Mouse (Mus musculus): Measurements from ENCODE around the gene Klhl31.
A peak's percentile ranks its signal among the peaks of the same experiment; 100 is the strongest.

Gene Klhl31

DNA sequence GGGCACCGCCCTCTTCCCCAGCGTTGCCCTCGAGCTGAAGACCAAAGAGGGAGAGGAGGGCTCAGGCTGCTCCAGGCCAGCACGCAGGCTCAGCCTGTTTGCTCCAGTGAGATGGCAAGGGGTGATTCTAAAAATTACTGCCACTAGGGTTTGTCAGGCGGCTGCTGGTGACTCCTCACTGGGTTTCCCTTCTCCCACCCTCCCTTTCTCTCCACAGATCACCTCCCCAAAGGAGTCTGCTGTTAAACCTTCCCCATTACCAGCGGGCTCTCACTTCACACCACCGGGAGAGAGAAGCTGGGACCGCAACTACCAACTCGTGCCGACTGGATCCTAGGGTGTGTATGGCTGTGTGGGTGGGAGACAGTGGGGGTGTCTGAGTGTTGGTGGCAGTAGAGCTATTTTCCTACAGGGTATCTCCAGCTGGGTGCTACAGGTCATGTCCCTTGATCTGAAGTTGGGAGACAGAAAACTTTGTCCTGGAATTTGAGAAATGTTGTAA, at the start of gene Klhl31:
Klhl31 (plus strand) TSS at position 51 of the 502 bp plus-strand sequence.
- no peak for DNase-seq

DNA sequence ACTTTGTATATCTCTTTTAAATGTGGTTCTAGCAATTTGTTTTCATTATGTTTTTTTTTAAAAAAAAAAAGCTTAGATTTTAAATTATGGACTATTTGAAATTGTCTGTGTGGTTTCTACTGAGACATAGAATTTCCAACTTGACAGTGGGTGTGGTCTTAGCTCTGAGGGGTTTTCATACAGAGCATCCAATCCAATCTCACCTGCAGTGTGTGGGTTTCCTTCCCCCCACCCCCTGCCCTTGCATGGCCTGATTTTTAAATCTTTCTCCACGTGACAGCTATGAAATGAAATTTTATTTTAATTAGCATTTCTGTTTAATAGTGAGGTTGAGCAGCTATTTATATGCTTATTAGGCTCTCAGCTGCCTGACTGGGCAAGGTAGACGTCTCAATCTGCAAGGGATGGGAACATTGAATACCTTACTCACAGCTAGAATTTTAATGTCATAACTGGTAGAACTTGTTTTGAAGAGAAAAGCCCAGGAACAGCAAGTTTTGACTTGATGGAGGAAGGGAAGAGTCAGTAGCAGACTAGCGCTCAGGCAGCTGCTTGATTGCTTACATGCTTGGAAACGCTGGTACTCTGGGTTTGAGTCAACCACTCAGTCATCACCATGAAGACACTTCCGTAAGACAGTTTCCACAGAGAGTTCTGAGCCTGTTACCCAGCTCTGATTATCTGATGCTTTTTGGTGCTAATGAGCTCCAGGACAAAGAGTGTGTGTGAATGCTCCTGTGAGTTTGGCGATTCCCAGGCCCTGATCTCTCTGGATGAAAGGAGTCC, 49.3 kb upstream of the Klhl31 start:
- DNase-seq: no peak

DNA sequence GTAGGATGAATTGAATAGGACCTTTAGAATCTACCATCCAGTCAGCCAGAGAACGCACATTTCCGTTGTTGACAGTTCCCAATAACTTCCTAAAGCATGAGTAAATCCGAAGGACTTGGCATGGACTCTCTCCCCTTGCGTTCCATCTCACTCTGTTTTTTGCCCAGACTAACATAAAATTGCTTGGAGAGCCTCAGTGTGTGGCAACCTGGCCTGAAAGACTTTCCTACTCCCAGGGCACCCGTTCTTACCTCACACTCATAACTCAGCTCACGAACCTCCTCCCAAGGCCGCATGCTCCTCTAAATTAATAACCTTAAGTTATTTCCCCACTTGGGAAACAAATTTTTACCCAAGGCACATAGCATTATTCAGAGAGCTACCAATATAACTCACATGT, 48.7 kb upstream of the Klhl31 start:
- DNase-seq: no peak

DNA sequence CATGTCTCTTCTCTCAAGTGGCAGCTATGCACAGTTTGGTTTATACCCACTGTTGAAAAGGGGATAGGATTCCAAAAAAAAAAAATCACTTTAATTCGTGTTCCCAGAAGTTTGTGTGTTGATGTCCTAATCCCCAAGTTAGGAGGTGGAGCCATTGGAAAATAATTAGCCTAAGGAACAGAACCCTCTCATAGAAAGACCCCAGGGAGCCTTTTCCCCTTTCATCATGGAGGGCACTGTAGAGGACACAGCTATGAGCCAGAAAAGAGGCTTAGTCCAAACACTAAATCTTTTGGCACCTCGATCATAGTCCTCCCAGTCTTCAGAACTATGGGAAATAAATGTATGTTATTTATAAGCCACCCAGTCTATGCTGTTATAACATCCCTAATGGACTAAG, 46.8 kb upstream of the Klhl31 start:
- no peak for DNase-seq

DNA sequence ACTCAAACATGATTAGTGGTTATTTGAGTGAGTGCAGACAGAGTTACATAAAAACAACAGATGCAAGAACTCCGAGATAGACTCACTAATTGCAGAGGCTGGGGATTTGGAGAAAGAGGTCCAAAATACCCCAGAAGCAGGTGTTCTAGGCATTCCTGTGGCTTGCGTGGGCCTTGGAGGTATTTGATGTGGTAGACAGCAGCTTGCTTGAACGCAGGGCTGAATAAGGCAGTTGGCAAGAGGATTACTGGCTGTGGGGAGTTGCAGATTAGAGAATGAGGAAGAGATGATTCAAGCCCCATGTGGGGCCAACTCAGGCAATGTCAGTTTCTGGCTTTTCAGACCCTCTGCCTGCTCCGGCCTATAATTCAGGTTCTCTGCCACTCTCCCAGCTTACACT, 43.9 kb upstream of the Klhl31 start:
- DNase-seq: no peak

DNA sequence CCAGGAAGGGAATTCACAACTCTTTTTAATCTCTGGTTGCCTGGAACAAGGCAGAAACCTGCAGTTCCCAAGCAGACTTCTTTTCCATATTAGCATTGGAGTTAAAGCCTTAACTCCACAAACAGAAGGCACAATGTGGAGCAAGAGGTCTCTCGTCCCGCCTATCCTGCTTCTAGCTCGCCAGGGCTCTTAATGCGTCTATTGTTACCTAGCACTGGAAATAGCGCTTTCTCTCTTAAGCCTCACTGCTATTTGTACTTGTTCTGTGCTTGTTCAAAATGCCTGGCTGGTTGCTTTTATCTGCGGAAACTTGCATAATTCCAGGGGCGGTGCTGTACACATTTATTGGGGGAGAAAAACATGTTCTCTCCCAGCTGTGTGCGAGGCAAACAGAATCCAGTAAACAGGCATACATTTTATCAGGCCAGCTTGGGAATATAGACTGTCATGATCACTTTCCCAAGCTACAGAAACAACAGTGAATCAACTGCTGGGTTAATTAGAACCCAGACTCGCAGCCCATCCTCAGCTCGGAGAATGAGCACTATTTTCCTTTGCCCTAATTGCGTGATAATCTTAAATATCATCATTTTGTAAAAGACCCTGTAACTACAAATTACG, 41.2 kb upstream of the Klhl31 start:
- DNase-seq: no peak

DNA sequence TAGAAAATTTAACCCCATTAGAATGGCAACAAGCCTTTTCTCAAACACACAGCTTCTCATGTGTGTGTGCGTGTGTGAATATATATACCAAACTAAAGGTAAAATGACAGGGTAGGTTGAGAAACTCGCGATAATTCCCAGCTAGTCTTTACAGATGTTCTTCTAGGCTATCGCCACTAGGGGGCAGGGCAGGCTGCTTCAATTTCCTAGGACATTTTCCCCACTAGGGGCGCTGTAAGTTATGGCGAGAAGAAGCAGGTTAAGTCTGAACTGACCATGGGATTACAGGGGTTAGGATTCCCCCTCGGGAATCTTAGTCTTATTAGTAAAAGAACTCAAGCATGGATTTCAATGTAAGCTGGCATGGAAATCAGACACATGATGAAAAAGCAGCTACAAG, 39.9 kb upstream of the Klhl31 start:
- peak; percentile 90 to 93 for DNase-seq

DNA sequence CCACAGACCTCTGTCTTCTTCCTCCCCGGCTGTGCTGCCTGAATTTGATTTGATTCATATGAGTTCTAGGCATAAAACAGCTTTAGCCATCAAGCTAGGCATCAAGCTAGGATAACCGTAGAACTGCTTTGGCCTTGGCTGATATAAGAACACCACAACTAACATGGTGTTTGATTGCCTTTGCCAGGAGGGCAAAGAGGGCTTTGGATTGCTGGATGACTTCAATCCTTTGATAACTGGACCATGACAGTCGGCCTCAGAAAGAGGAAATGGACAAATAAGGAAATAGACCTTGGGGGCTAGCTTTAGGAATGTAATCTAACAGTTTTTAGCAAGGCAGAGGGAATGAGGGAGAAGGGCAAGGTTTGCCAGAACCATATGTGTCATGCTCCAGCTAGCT, 37.7 kb upstream of the Klhl31 start:
- DNase-seq: no peak

DNA sequence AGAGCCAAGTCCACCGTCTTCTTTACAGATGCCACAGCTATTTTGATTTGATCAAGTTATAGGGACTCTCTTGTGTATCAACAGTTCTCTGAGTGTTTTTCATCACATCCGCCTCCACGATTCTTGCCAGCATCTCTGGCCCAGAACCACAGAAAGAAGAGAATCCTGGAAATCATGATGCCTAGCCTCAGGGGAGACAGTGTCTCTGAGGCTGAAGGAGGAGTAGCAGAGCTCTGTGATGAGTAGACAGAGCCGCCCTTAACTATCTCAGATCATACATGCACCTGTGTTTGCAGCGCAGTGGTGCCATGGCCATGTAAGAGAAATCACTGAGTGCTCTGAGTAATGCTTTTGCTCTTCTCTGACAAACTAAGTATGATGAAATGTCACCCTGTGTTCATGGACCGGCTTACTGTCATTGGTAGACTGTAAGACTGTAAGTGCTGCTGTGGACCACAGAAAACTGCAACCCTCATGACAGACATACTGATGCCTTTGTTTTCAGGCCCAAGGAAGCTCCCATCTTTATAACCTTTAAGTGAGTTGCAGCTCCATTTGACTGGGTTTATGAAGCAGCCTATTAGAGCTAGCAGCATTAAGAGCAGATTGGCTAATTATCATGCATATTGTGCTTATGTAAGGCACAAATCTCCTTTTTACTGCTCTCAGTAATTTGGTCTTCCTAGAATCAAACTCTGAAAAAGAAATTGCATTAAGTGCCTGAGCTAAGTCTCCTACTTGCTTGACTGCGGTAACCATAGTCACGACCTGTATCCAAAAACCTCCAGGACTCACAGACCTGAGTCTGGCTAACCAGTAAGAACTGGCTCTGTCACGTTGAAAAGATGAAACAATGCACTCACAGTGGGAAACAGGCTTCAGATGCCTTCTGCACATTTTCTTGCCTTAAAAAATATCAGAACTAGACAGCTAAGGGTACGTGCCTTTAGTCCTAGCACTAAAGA, 33.7 kb upstream of the Klhl31 start:
- DNase-seq: no peak

DNA sequence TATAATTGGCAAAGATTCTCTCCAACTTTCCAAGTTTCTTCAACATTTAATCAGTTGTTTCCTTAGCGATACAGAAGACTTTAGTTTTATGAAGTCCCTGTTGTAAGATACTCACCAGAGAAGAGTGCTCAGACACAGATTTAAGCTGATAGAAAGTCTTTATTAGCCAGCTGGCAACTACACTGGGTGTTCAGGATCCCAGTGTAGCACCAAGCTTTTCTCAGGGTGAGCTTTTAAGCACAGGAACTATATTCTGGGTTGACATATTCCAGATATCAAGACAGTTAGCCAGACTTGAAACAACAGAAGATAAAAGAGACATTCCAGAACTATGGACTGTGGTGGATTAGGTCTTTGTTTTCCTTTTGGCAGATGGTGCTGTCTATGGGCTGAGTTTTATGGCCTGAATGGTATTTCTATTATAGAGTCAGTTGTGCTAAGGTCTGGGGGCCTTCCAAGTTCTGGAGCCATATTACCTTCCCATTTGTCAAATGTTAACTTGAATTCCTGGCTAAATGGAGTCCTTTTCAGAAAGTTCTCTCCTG, 32.3 kb upstream of the Klhl31 start:
- DNase-seq: no peak

DNA sequence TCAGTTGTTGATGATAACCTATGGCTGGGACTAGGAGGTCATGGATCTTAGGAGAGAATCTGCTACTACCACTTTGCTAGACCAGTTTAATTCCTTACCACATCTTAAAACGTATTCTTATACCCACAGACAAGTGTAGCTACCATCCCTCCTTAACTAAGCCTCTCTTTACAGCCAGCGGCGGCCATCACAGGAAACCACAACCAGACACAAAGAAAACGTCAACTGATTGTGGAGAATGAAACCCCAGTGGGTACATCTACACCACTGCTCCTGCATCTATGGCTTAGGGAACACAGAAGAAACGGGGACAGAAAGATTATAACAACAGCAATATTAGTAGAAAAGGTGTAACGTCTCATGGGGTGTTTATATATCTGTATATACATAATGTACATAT, 29.0 kb upstream of the Klhl31 start:
- no peak for DNase-seq

DNA sequence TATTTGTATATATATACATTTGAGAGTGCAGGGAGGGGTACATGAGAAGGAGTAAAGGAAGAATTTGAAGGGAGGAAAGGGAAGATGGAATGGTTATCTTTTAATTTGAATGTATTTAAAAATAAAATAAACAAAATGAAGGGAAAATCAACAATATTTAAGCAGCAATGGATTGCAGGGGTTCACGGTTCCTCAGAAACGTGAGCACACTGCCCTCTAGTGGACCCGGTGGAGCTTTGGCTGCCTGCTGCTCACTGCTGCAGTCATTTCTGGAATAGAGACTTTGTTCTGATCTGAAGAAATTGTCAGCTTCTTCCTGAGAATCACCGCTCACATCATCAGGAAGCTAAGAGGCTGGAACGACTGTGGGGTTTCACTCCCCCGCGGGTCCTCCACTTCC, 28.5 kb upstream of the Klhl31 start:
- peak; percentile 19 to 49 for DNase-seq

DNA sequence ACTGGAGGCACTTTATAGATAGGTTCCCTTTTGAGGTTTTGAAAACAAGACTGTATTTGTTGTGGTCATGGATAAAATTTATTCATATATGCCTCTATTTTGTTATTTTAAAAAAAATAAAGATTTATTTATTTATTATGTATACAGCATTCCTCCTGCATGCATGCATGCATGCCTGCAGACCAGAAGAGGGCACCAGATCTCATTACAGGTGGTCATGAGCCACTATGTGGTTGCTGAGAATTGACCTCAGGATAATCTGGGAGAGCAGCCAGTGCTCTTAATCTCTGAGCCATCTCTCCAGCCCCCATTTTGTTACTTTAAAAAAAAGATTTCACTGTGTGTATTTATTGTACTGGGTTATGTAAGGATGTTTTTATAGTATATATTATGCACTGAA, 25.5 kb upstream of the Klhl31 start:
- peak; percentile 9 to 15 for DNase-seq

DNA sequence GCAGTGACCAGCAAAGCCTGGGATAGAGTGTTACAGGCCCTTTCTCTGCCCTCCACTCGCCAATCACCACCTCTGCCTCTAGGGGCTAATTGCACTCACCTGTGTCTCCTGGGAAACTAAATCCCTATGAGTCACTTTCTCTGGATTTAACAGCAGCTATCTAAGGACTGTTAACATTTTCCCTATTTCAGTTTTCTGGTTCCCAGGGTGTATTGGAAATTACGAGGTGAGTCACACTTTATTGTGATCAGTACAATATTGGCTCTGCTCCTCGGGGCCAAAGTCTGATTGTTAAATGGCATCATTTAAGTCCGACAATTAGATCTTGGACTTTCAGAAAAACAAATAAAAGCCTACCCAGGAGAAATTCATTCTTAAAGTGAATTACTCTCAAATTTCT, 24.0 kb upstream of the Klhl31 start:
- DNase-seq: no peak

DNA sequence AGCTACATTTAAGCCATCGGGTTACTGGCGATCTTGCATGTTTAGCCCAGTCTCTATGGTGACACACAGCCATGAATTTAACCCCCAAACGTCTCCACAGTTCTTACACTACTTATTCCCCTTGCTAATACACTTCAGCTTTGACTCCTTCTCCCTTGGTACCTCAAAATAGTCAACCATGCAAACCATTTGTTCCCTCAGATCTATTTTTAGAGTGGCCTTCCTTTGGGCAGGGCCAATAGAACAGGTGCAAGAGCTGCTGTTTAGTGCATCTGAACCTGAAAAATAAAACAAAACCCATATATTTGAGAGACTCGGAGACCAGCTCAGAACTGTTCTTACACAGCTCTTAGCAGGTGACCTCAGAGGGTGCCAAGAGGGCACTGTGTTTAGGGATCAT, 20.4 kb upstream of the Klhl31 start:
- no peak for DNase-seq

DNA sequence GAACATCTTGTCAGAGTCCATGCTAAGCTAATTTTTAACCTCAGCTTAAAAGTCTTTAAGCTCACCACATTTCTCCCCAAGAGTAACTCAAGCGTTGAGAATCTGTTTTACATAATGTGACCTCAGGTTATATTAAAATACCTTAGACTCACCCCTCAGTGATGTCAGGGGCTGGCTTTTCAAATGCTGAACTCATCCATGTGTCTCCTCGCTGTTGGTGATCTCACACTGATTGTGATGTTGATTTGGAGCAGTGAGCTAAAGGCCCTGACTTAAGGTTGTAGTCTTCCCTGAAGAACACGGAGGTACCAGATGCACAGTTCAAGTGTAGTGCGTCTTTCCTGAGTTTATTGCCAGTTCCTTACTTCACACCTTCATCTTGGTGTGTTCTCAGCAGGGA, 19.5 kb upstream of the Klhl31 start:
- no peak for DNase-seq

DNA sequence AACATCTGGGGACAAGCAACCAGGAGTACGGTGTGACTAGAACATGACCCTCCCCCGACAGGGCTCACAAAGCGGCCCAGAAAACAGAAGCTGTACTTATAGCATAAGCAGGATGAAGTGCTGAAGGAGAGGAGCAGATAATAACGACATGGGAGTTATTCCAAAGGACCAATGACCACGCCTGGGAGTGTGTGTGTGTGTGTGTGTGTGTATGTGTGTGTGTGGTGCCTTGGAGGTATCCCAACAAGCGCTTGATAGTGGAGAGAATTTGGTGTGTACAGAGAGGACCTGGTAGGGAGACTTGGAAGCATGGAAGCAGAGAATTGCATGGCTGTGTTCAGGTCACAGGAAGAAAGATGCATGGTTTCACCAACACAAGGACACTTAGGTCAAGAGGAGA, 18.5 kb upstream of the Klhl31 start:
- DNase-seq: no peak

DNA sequence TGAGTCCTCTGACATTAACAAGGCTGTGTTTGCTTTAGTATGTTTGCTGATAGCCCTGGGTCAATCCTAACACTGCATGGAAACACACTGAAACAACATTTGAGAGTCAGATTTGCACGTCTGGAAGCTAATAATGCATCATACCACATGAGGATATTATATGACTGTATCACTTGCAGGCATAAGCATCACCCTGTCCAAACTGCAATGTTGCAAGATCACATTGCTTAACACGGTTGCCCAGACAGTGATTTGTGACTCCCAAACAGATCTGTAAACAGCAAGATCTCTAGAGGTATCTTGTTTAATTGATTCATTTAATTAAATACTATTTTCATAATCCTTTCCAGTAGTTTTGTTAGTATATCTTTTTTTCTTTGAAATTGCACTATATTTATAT, 17.9 kb upstream of the Klhl31 start:
- DNase-seq: no peak

DNA sequence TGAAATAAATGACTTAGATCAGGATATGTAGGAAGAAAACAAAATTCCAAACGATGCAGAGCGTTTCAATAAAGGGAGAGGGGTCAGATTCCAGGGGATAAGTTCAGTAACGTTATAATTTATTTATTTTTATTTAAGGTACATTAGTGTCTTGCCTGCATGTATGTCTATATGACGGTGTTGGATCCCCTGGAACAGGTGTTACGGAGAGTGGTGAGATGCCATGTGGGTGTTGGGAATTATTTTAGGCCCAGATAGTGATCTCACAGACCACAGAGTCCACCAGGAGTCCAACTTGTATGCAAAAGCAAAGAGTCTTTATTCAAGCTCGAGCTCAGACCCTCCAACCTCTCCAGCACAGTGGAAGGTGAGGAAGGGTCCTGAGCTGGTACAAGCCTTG, 16.2 kb upstream of the Klhl31 start:
- DNase-seq: no peak

DNA sequence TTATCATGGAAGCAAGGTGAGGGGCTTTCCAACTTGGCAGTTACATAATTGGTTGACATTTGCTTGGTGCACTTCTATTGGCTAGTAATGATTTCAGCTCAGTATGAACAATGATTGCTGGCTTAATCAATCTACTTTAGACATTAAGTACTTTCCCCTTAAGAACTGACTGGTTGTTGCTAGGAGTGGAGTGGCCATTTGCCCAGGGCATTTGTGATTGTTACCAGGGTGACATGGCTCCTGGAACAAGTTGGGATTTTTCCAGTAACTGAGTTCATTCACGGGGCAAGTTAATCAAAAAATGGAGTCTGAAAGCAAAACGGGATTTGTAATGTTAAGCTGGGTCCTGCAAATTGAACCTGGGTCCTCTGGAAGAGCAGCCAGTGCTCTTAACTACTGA, 15.8 kb upstream of the Klhl31 start:
- DNase-seq: peak in 1 of 2 experiments; percentile 13

DNA sequence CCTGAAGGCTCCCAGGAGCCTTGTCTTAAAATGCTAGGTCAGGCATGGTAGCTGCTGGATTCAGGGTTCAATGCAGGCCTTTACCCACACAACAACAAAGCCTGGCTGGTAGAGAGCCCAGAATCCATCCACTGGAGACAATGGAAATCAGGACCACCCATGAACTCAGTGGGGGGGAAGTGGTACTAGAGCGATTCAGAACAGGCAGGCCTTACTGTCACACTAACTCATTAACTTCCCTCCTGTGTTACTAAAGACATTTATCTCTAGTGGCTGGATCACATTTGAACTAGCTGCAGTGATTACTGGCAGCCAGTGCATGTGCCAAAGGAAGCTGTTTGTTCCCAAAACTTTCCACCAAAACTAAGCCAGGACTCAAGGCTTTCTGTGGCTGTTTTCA, 13.4 kb upstream of the Klhl31 start:
- no peak for DNase-seq

DNA sequence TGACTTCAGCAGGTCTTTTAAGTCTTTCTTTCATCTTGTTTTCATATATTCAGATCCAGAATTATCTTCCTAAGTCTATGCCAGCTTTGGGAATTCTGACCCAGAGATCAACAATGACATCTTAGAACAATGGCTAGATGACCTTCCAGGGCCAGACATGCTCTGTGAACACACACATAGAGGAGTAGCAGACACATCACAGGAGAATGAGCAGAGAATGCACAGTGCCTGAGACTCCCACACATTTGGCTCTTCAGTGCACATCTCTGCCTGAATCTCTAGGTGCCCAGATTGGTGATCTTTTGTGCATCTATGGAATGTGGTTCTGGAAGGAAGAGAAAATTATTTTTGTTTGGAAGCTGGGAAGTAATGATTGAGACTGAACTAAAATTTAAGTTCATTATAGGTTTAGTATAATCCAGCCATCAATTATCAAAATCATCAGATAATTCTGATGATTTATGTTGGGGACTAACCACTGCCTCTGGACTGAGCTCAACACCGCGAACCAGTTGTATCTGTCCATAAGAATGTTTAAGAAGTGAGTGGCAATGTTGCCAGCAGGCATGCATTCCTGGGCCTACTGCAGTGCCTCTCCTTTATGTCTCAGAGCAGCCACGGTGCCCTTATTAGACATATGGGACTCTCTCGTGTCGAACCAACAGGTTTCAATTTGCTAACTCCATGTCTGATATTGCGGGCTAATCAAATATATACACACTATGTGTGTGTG, 12.8 kb upstream of the Klhl31 start:
- DNase-seq: no peak
